Mouse (Mus musculus) lung, embryonic 15.5 days (tissue): ENCODE measurements around the gene Gfod1. TPM values are rescaled to one million over a fixed set of nuclear protein-coding genes. Genes with fewer than 3 reads are reported as not detected.

Source experiments
- ATAC-seq: fragments of 200-750 bp; cut with Nextera tagmentation; 2 replicates; pipeline ENCODE4 v1.8.0; 2017; ENCODE audit warnings: moderate number of reproducible peaks, borderline replicate concordance; ENCODE audit not compliant: low FRiP score, low TSS enrichment; ENCODE audit errors: extremely low read depth
- H3K27ac ChIP-seq: fragments of 300-500 bp; sonication (generic); 2 replicates; pipeline ENCODE4 v1.5.1; 2015; ENCODE audit warnings: moderate library complexity, mild to moderate bottlenecking, inconsistent platforms
- H3K27me3 ChIP-seq: fragments of 300-500 bp; sonication (generic); 2 replicates; pipeline ENCODE4 v1.6.1; 2015; ENCODE audit warnings: inconsistent platforms
- H3K36me3 ChIP-seq: fragments of 300-500 bp; sonication (generic); 2 replicates; pipeline ENCODE4 v1.6.1; 2015; ENCODE audit warnings: inconsistent platforms
- H3K4me1 ChIP-seq: fragments of 300-500 bp; sonication (generic); 2 replicates; pipeline ENCODE4 v1.6.1; 2015; ENCODE audit warnings: inconsistent platforms
- H3K4me2 ChIP-seq: fragments of 300-500 bp; sonication (generic); 2 replicates; pipeline ENCODE4 v1.6.1; 2015; ENCODE audit warnings: inconsistent platforms, mild to moderate bottlenecking, moderate library complexity
- H3K4me3 ChIP-seq: fragments of 300-500 bp; sonication (generic); 2 replicates; pipeline ENCODE4 v1.5.1; 2015; ENCODE audit warnings: mild to moderate bottlenecking, inconsistent platforms
- H3K9ac ChIP-seq: fragments of 300-500 bp; sonication (generic); 2 replicates; pipeline ENCODE4 v1.6.1; 2015; ENCODE audit warnings: inconsistent platforms
- H3K9me3 ChIP-seq: fragments of 300-500 bp; sonication (generic); 2 replicates; pipeline ENCODE4 v1.6.1; 2016; ENCODE audit warnings: inconsistent platforms
- WGBS: fragments of 180-500 bp; shearing (Covaris S2); methylation state at CpG from one replicate; pipeline ENCODE4 v1.1.7; 2015; 5-methylcytosine and 5-hydroxymethylcytosine counted together
- polyA plus RNA-seq: library from polyadenylated mRNA; unstranded; fragments of >200 nt; fragmentation: Nextera tagmentation; extraction: Ambion mirVana; gene quantifications from 2 replicates; pipeline ENCODE4 v1.2.1, GENCODE M21; 2015

The Gfod1 gene
- polyA plus RNA-seq, 1 experiment from 2014 or later: 0.66 TPM

DNA sequence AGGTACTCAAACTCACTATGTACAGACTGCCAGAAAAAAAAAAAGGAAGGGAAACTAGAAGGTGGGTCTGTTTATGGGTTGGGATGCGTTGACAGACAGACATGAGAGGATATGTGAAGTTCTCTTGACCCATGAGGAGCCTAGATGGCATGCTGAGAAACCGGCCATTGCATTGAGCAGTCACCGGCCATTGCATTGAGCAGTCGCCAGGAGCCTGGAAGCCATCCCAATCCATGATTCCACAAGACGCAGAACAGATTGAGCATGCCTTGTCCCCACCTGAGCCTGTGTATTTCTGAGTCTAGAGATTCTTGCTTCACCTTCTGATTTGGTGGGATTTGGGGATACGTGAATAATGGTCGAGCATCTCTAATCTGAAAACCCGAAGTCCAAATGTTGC lies 110.0 kb downstream of the Gfod1 start:
- peaks cover 40% of the 10 kb centered on the region for H3K4me1 ChIP-seq
- H3K4me2 ChIP-seq: no peak overlapping the region
- WGBS: 84% methylated on average over 8 of the region's 8 CpGs
- no peak for ATAC-seq
- H3K36me3 ChIP-seq: no peaks in the 10 kb centered on the region
- H3K27me3 ChIP-seq: no peaks in the 10 kb centered on the region
- no peaks in the 10 kb centered on the region for H3K9me3 ChIP-seq
- H3K4me3 ChIP-seq: no peak overlapping the region
- H3K9ac ChIP-seq: no peak overlapping the region
- no peak overlapping the region for H3K27ac ChIP-seq

DNA sequence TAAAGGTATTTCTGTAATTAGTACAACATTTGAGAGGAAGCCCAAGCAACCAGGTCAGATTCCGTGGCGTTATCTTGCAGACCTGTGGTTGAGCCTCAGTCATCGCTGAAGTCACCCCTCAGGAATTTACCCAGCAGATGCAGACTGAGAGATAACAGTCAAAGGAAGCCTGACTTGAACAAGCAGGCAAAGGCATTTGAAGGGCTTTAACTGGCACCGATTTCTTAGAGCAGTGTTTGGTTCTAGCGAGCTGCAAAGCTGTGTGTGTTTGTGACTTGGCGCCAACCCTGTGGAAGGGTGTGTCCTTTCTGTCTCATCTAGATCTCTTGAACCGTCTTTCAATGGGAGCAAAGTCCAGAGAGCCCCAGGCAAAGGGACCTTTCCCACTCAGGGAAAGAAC lies 110.7 kb downstream of the Gfod1 start:
- Histone ChIP-seq H3K27me3 (no peaks in the 10 kb centered on the region), H3K4me1 (peaks cover 40% of the 10 kb centered on the region), H3K27ac (peak overlapping the region; percentile 58), H3K9me3 (no peaks in the 10 kb centered on the region), H3K4me3 (no peak overlapping the region), H3K4me2 (no peak overlapping the region), H3K36me3 (no peaks in the 10 kb centered on the region), H3K9ac (no peak overlapping the region)
- ATAC-seq: no peak
- 15% methylated on average over 7 of the region's 7 CpGs for WGBS

GRCm38 (mm10) chr13:43191741-43192192 lies 112.2 kb downstream of the Gfod1 start:
- Histone ChIP-seq H3K36me3 (no peaks in the 10 kb centered on the region), H3K4me3 (peak overlapping the region; percentile 12; the same call in 1 of the 2 replicates), H3K9me3 (no peaks in the 10 kb centered on the region), H3K4me1 (peaks cover 40% of the 10 kb centered on the region), H3K4me2 (peak overlapping the region; percentile 50), H3K27me3 (no peaks in the 10 kb centered on the region), H3K27ac (peak overlapping the region; percentile 74), H3K9ac (no peak overlapping the region)
- WGBS: 1% methylated on average over 14 of the region's 14 CpGs
- peak; percentile 71; the same call in 1 of the 2 replicates for ATAC-seq

GRCm38 (mm10) chr13:43191290-43191689 lies 112.7 kb downstream of the Gfod1 start:
- peak overlapping the region; percentile 50 for H3K4me2 ChIP-seq
- H3K9ac ChIP-seq: no peak overlapping the region
- 4% methylated on average over 2 of the region's 2 CpGs for WGBS
- peaks cover 36% of the 10 kb centered on the region for H3K4me1 ChIP-seq
- ATAC-seq: no peak
- no peaks in the 10 kb centered on the region for H3K9me3 ChIP-seq
- peak overlapping the region; percentile 74 for H3K27ac ChIP-seq
- no peaks in the 10 kb centered on the region for H3K36me3 ChIP-seq
- H3K27me3 ChIP-seq: no peaks in the 10 kb centered on the region
- peak overlapping the region; percentile 12; the same call in 1 of the 2 replicates for H3K4me3 ChIP-seq

DNA sequence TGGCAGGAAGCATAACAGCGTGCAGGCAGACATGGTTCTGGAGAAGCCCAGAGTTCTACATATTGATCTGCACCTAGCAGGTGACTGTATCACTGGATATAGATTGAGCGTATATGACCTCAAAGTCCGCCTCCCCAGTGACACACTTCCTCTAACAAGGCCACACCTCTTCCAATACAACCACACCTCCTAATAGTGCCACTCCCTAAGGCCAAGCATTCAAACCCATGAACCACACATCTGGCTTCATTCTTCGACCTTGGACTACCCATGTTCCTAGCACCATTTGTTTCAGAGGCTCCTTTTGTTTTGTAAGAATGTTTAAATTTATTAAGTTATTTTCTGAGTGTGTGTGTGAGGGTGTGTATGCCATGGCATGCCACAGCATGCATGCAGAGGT lies 116.2 kb downstream of the Gfod1 start:
- 93% methylated on average over 4 of the region's 4 CpGs for WGBS
- H3K27me3 ChIP-seq: no peaks in the 10 kb centered on the region
- H3K4me3 ChIP-seq: no peak overlapping the region
- H3K4me2 ChIP-seq: no peak overlapping the region
- ATAC-seq: no peak
- H3K9me3 ChIP-seq: no peaks in the 10 kb centered on the region
- H3K27ac ChIP-seq: no peak overlapping the region
- no peak overlapping the region for H3K9ac ChIP-seq
- H3K4me1 ChIP-seq: peaks cover 24% of the 10 kb centered on the region
- H3K36me3 ChIP-seq: no peaks in the 10 kb centered on the region

DNA sequence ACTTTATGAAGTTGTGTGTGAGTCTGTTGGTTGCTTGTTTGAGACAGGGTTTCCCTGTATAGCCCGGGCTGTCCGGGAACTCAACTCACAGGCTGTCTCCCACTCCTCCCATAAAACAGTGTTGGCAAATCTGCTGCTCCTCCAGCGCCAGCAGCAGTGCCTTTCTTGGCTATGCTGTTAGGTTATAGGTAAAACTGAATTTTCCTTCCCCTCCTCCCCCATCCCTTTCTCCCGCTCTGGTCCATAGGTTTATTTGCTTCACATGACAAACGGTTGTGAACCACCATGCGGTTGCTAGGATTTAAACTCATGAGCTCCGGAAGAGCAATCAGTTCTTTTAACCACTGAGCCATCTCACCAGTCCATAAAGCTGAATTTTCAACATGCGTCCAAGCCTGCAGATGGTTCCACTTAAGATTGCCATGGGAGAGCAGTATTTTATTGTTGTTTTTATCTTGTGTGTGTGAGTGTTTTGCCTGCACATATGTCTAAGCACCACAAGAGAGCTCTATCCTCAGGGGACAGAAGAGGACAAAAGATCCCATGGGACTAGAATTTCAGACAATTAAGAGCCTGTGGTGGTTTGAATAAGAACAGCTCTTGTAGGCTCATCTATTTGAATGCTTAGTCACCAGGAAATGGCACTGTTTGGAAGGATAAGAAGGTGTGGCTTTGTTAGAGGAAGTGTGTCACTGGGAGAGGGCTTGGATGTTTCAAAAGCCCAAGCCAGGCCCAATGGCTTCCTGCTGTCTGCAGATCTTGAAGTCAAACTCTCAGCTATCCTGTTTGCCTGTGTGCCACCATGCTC lies 120.5 kb downstream of the Gfod1 start:
- H3K9ac ChIP-seq: no peak overlapping the region
- no peaks in the 10 kb centered on the region for H3K36me3 ChIP-seq
- peak overlapping the region; percentile 24 for H3K4me3 ChIP-seq
- H3K9me3 ChIP-seq: no peaks in the 10 kb centered on the region
- WGBS: 43% methylated on average over 8 of the region's 8 CpGs
- ATAC-seq: peak; percentile 44; the same call in 1 of the 2 replicates
- H3K4me2 ChIP-seq: peak overlapping the region; percentile 50
- H3K4me1 ChIP-seq: peaks cover 14% of the 10 kb centered on the region; the same call in 1 of the 2 replicates
- no peaks in the 10 kb centered on the region for H3K27me3 ChIP-seq
- no peak overlapping the region for H3K27ac ChIP-seq

DNA sequence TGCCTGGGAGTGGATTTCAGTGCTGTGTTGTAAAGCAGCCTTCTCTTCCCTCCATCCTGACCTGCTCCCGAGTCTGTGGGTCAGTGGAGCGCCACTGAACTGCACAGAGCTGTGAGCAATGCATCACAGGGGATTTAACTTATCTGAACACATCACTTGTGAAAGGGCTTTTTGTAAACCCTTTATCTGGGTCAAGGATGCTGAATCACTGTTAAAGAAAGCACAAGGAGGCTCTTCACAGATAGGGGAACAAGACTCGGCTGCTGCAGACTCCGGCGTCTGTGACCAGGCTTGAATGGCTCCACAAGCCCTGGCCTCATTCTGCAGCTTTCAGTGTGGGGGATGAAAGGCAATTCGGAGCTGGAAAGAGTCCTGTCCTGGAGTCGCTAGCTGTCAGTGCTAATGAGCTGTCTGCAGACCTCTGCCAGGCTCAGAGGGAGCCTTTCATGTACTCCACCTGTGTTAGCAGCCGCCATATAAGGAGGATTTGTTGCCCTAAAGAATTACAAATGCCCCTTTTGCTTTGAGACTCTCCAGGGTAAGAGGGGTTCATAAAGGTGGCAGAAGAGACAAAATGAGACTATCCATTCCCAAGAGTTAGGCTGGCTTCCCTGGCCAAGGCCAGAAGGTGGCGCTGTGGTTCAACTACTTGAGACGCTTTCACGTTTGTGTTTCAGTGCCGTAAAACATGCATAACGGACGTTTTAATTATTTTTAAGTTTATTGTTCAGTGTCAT lies 121.3 kb downstream of the Gfod1 start:
- Histone ChIP-seq H3K36me3 (no peaks in the 10 kb centered on the region), H3K4me1 (peaks cover 14% of the 10 kb centered on the region; the same call in 1 of the 2 replicates), H3K9ac (no peak overlapping the region), H3K4me3 (peak overlapping the region; percentile 24), H3K9me3 (no peaks in the 10 kb centered on the region), H3K27me3 (no peaks in the 10 kb centered on the region), H3K27ac (no peak overlapping the region), H3K4me2 (peak overlapping the region; percentile 50)
- 5% methylated on average over 14 of the region's 14 CpGs for WGBS
- peak; percentile 55; the same call in 1 of the 2 replicates for ATAC-seq

- ATAC-seq: no peak
- no peak overlapping the region for H3K4me2 ChIP-seq
- no peak overlapping the region for H3K9ac ChIP-seq
- no peaks in the 10 kb centered on the region for H3K9me3 ChIP-seq
- WGBS: 60% methylated on average over 7 of the region's 7 CpGs
- no peaks in the 10 kb centered on the region for H3K36me3 ChIP-seq
- H3K4me1 ChIP-seq: peaks cover 14% of the 10 kb centered on the region; the same call in 1 of the 2 replicates
- H3K4me3 ChIP-seq: no peak overlapping the region
- no peak overlapping the region for H3K27ac ChIP-seq
- no peaks in the 10 kb centered on the region for H3K27me3 ChIP-seq
Measured at GRCm38 (mm10) chr13:43181104-43181503, 122.9 kb downstream of the Gfod1 start.

DNA sequence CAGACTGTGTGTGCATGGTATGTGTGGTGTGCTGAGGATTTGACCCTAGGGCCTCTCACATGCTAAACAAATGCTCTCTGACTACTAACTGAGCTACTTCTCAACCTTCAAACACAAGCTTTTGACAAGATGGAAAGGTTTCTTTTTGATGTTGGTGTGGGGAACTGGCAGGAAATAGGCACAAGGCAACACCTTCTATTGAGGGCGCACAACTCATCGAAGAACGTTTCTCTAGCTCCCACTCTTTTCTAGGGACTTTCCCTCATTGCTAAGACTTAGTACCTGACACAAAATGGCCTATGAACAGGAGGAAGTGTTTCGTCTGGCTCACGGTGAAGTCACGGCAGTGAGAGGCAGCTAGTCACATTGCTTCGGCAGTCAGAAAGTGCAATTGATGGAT lies 126.7 kb downstream of the Gfod1 start:
- H3K27me3 ChIP-seq: no peaks in the 10 kb centered on the region
- H3K4me1 ChIP-seq: peaks cover 12% of the 10 kb centered on the region; the same call in 1 of the 2 replicates
- H3K9me3 ChIP-seq: no peaks in the 10 kb centered on the region
- H3K4me3 ChIP-seq: no peak overlapping the region
- no peak overlapping the region for H3K4me2 ChIP-seq
- no peaks in the 10 kb centered on the region for H3K36me3 ChIP-seq
- ATAC-seq: no peak
- H3K9ac ChIP-seq: no peak overlapping the region
- no peak overlapping the region for H3K27ac ChIP-seq
- WGBS: 71% methylated on average over 7 of the region's 7 CpGs

DNA sequence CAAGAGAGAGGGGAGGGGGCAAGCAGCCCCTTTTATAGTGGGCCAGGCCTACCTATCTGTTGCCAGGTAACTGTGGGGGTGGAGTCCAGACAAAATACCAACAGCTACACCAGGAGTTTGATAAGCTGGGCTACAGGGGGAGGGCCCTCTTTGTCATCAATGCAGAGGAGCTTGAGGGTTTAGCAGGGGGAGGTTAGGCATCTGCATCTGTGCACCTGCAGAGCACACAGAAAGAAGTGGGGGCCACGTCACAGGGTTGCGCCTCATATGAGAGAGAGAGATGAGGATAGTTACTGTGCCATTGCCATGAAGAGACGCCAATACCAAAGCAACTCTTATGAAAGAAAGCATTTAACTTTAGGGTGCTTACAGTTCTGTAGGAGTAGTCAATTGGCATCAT lies 127.3 kb downstream of the Gfod1 start:
- no peak for ATAC-seq
- Histone ChIP-seq H3K4me1 (peaks cover 15% of the 10 kb centered on the region), H3K9ac (no peak overlapping the region), H3K9me3 (no peaks in the 10 kb centered on the region), H3K27ac (no peak overlapping the region), H3K27me3 (no peaks in the 10 kb centered on the region), H3K36me3 (no peaks in the 10 kb centered on the region), H3K4me2 (no peak overlapping the region), H3K4me3 (no peak overlapping the region)
- 91% methylated on average over 3 of the region's 3 CpGs for WGBS

DNA sequence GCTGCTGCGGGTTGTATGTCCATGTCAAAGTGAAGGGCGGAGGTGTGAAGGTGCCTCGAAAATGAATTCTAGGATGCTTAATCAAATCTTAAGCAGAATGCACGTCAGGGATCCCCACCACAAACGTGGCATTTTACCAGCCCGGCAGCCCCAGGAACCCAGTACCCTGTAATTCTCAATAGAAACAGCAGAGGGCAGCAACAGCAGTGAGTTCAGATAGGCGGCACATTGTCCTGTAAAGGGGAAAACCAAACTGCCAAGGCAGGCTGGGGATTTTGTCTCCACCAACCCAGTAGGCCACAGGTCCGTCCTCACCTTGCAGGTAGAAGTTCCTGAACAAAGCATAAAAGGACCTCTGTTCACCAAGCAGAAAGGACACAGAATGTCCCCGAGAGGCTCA lies 130.7 kb downstream of the Gfod1 start:
- Histone ChIP-seq H3K4me3 (no peak overlapping the region), H3K36me3 (no peaks in the 10 kb centered on the region), H3K27me3 (no peaks in the 10 kb centered on the region), H3K9me3 (no peaks in the 10 kb centered on the region), H3K9ac (no peak overlapping the region), H3K4me1 (peaks cover 16% of the 10 kb centered on the region), H3K4me2 (peak overlapping the region; percentile 28; the same call in 1 of the 2 replicates), H3K27ac (no peak overlapping the region)
- 12% methylated on average over 9 of the region's 9 CpGs for WGBS
- no peak; the same call in 1 of the 2 replicates for ATAC-seq
